Mouse (Mus musculus) T-helper 17 cell (primary cell): Measurements from ENCODE around the gene Cd44.

Source experiments
- in situ Hi-C, 2 experiments: fragments of 300-600 bp; cut with MboI, MseI; formaldehyde crosslinking; loops; 1 replicate in 1 of 2; 2 replicates in 1 of 2; pipeline ENCODE4 v1.15.1; 2025; ENCODE audit warnings: high pct_unique_total_duplicates in 2 of 2

Gene Cd44

DNA sequence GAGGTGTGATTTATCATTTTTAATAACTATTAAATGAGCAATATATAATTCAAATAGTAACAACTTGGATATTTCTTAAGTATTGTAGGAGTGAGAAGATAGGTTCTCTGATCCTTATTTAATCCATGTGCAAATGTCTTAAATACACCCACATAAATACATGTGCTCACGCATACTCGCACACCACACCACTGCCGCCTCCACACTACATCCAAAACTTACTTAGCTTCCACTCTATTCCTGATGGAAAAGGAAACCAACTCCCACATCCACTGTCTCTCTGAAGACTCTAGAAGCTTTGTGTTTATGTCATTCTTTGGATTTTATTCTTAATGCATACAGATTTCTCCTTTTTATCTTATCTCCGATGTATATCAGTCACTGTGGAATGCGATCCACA, 129.2 kb downstream of the Cd44 start:
- in situ Hi-C loops = loop anchor here (10.0 kb wide), 2 partner anchors 443 to 1313 kb away; no protein-coding TSS in a partner anchor

DNA sequence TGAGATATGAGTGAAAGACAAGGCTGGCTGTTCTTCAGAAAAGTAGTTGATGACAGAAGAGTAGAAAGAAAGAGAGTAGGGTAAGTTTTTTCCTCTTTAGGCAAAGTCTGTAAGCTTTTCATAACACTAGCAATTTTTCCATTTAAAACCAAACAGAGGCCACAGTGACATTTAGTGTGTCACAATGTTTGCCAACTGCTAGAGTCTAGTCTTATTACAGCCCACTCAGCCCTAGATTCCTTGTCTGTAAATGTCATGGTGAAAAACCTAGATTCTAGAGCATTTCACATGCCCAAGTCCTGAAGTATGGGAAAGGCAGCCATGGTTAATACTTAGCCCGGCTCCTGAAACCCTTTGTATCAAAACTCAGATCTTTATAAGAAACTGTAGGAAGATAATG, 130.2 kb downstream of the Cd44 start:
- in situ Hi-C loops = loop anchor here (10.0 kb wide), 2 partner anchors 443 to 1313 kb away; no protein-coding TSS in a partner anchor

DNA sequence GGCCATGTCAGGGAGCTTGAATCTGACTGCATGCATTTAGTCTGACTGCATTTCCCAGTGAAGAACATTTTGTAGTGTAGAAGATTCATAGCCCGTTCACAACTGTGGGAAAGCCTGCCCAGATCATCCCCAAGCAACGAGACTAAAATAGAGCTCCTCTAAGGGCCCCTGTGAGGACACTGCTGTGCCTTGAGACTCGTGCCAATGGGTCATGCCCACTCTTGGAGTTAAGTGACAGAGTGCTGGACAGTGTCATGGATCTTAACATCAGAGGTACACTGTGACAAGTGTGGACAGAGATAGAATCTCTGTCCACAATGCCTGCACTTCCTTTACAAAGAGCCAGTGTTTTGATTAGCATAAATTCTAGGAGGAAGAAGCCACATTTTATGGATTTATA, 133.2 kb downstream of the Cd44 start:
- in situ Hi-C loops = no loop called here

DNA sequence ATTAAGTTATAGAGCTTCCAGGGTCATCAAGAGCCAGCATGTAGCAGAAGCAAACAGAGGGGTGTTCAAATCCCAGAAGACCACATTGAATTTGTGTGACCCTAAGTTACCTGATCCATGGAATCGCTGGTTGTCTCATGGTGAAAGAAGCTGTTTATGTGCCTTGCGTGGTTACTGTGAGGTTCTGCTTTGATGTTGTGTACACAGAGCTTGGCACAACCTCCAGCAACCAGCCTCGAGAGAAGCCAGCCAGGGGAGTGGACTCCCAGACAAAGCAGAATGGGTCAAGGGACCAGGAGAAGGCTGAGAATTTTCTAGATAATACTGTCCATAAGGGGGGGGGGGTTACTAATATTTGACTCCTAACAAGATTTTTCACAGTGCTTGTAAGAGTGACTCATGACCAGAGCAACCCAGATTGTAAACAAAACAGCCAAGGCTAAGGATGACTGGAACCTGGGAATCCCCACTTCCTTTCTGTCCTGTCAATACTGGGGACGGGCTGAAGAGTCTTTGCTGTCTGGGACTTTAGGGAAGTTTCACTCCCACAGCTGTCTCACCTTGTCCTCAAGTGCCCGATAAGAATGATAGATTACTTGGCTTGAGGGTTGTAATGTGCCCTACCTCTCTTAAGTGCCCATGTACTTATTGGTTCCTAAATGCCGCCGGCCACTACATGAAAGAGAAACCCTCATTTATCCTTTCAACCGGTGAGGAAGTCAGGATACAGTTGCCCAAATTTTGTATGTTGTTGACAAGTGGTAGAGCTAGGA, 136.7 kb downstream of the Cd44 start:
- in situ Hi-C loops = no loop called here

DNA sequence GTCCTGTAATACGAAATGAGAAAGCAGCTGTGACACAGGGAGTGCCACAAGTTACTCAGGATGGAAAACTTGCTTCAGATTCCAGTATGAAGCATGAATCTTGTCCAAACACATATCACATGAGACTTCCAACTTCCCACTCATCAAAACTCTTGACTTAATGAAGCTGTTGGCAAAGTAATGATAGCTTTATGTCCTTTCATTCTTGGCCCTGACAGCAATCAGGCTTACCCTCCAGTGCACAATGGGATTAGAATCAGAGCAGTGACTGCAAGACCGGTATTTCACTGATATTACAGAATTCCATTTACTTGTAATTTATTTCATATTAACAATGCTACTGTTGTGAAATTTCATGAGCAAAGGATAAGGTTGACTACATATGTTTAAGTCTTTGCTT, 137.5 kb downstream of the Cd44 start:
- in situ Hi-C loops = no loop called here

DNA sequence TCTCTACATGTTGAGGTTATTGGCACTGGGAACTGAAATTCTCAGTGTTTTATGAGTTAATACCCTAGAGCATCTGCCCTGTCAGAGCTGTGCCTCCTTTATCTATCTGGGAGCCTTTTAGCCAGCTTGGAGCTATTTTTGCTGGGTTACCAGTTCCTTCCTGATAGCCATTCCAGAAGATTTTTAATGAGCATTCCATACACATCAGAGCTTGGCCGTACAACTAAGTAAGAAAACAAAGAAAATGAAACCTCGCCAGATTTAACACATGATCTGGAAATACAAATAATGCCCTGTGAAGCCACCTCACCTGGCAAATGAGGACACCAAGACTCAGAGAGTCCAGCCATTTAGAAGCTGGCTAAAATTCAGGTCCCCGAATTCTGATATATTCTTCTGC, 138.3 kb downstream of the Cd44 start:
- in situ Hi-C loops = no loop called here
